Mouse (Mus musculus) heart, postnatal 25 days (tissue): ENCODE data around the gene Zfp275. TPM values are rescaled to one million over a fixed set of nuclear protein-coding genes. Genes with fewer than 3 reads are reported as not detected.
A peak's percentile ranks its signal among the peaks of the same experiment; 100 is the strongest.
"Not testable (repeated sequence)": the region's sequence is repeated elsewhere in the genome, so short reads cannot be mapped to it uniquely, and the experiment has no call there.

ENCODE experiments used
- DNase-seq: peaks from one replicate; pipeline ENCODE4 v3.0.0; 2022; ENCODE audit warnings: low spot score
- intact Hi-C: fragments of 180-260 bp; cut with DNase I; formaldehyde crosslinking; loops from one replicate; pipeline ENCODE4 v1.15.1; 2025
- total RNA-seq, 2 experiments: library from RNA; stranded (reverse); gene quantifications; 2 replicates each; pipeline ENCODE4 v1.2.3; 2021

Zfp275 gene
- 1 to 10 TPM; 4.4 to 5.2 TPM for total RNA-seq

- intact Hi-C loops: no loop called here
- peak; percentile 76 for DNase-seq
Measured at GRCm38 (mm10) chrX:73342483-73342895, at the start of gene Zfp275. Gene Zfp275 (plus strand): TSS chrX:73342621.

GRCm38 (mm10) chrX:73292876-73293275, 49.5 kb upstream of the Zfp275 start, which contains the start of the genes Xlr5a and Xlr5c:
Gene Xlr5a (minus strand): TSS chrX:73292976.
Gene Xlr5c (minus strand): TSS chrX:73292976.
- DNase-seq, intact Hi-C loops: not testable (repeated sequence)

DNA sequence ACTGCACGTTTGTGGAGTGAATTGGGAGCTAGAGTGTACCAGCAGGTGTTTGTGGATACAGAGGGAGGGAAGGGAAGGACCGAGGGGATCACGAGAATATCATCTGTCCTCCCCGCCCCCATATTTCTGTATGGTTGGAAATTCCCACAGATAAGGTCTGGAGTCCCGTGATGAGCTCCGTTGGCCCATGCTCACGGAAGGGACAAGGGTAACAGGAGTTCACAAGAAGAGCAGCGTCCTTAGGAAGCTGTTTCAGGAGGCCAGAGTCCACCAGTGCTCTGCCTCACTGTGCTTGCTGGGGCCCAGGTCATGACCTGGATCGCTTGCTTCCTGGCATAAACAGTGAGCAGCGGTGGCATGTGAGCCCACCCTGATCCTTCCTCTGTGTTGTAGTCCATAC, 46.7 kb upstream of the Zfp275 start:
- DNase-seq, intact Hi-C loops: not testable (repeated sequence)

- DNase-seq: no peak
- intact Hi-C loops: loop anchor here (5.0 kb wide), 2 partner anchors 110 to 180 kb away; no protein-coding TSS in a partner anchor
Measured at GRCm38 (mm10) chrX:73312522-73312921, 29.9 kb upstream of the Zfp275 start.

DNA sequence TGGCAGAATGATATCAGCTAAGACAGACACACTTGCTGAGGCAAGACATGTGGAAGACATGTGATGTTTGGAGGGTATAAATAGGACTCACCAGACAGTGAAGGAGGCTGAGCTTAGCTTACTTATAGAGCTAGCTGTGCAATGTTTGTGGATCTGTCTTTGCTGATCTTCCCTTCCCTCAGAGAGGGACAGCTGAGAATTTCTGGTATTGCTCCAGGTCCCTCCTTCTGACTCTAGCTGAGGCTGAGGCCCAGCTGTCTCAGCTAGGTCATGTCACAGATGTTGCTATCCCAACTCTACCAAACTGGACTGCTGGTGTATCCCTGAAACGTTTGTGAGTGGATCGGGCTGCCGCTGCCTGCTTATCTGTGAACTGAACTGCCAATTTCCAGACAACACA, 21.4 kb upstream of the Zfp275 start:
- DNase-seq: no peak
- intact Hi-C loops: no loop called here

- DNase-seq: no peak
- intact Hi-C loops: no loop called here
Measured at GRCm38 (mm10) chrX:73327215-73327614, 15.2 kb upstream of the Zfp275 start.

DNA sequence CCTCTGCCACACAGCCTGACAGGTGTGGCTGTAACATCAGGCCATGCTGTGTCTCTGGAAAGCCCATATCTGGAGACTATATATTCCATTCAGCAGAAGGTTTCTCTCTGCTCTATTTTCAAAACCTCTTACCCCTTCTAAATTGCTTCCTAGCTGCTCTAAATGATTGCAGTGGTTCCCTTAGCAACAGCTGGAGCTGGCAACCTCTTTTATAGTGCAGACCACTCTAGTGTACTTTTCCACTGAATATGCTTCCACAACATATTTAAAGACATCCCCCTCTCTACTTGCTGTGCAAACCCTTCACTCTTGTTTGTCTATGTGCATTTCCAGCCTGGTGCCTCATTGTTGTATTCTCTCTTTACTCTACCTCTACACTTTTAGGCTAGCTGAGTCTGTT, 8.9 kb upstream of the Zfp275 start:
- no peak for DNase-seq
- intact Hi-C loops: no loop called here

GRCm38 (mm10) chrX:73336740-73337139, 5.7 kb upstream of the Zfp275 start, which contains the start of gene Gm45015:
Gene Gm45015 (minus strand): TSS chrX:73336840.
- intact Hi-C loops: no loop called here
- no peak for DNase-seq

DNA sequence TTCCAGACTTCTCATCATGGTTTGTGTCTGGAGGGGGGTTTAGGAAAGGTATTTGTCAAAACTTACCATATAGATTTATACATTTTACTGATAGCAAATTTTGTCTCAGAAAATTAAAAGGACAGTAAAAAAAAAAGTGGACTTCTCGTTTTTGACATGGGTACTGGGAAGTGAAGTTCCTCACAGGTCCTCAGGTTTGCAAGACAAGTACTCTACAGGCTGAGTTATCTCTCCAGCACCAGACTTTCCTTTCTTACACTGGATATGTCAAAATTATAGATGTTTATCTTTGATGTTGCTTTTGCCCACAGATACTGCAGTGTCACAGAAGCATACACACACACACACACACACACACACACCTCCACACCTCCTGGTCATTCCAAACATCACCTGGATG, 948 bp upstream of the Zfp275 start:
- no peak for DNase-seq
- intact Hi-C loops: no loop called here

- DNase-seq: no peak
- intact Hi-C loops: no loop called here
Measured at GRCm38 (mm10) chrX:73342068-73342467, 353 bp upstream of the Zfp275 start.

DNA sequence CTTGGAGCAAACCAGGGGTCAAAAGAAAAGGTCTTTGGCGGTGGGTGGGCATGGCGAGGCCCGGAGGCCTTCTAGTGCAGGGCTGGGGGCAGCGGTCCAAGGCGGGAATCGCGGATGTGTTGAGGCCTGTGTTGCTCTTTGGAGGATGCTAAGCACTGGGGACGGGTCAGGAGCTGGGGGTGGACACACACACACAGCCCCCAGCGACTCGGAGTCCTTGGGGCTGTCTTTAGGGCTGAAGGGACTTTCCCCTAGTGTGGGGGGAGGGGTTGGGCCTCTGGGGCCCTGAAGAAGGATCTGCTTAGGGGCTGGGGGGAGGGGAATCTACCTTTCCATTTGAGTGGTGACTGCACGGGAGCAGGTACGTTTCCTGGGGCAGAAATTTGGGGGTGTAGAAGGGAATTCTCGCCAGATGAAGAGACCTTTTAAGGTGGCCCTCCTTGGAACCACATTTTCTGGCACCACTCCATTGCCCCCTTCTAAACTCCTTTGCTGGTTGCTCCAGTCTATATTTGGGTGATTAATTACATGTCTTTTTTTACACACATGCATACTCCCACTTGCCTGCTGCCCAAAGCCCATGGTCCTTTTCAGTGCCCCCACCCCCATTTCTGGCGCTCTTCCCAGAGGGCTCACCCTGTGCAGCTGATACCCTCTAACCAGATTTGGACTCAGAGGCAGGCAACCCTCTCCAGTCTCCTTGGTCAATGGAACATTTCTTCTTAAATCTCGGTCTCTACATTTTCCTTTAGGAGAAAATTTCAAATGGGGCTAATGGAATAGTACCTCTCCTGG, 717 bp downstream of the Zfp275 start:
- no peak for DNase-seq
- intact Hi-C loops: no loop called here

DNA sequence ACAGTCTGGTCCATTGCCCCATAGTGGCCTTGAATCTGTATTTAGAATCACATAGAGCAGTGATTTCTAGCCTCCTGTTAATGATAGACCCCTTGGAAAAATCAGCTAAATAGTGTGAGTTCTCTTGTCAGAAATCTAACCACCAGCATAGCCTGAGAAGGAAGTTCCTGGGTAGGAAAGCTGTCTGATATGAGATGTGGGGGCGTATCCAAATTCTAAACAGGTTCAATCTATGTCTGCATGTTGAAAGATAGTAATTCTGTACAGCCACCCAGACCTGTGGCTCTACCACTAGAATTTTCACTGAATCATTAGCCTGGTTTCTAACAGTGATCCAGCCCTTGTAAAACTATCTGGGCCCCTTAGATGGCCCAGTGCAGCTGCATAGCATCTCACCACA, 1.4 kb downstream of the Zfp275 start:
- no peak for DNase-seq
- intact Hi-C loops: no loop called here

- no peak for DNase-seq
- intact Hi-C loops: no loop called here
Measured at GRCm38 (mm10) chrX:73344346-73344745, 1.9 kb downstream of the Zfp275 start.

DNA sequence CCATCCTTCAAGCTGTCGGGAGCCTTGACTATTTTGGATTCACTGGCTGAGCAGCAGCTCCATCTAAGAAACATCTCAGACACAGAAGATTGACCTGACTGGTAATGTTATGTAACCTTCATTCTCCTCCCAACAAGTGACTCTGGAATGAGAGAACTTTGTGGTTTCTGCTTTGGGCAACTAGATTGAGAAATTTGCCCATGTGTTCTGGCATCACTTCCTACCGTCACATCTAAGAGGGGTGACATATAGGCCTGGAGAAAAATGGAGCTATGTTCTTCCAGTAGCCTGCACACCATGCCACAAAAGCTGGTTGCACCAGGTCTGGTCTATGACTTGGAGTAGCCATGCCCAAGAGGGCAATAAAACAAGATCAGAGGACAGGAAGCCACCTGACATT, 13.7 kb downstream of the Zfp275 start:
- intact Hi-C loops: no loop called here
- no peak for DNase-seq

DNA sequence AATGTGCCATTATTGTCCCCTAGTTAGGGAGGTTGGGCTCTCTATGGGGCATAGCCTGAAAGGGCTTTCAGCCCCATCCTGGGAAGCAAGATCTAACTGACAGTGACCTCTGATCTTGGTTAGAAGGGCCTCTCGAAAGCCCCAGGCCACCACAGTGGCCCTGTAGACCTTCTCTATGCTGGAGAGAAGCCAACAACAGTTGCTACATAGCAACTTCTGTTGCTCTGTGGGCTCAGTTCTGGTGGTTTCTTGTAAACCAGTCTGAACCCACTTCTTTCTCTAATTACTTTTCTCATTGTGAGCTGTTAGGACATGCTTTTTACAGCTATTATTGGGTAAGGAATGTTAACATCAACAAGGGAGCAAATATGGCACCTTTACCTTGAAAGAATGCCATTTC, 14.3 kb downstream of the Zfp275 start:
- no peak for DNase-seq
- intact Hi-C loops: no loop called here

DNA sequence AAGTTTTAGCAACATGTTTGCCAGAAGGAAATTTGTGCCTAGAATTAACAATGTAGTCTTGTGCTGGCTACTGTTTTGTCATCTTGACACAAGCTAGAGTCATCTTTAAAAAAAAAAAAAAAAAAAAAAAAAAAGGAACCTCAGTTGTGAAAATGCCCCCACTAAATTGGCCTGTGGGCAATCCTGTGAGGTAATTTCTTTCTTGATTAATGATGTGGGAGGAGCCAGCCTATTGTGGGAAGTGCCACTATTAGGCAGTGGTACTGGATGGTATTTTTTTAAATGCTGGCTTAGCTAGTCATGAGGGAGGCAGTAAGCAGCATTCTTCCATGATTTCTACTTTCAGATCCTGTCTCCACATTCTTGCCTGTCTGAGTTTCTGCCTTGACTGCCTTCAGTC, 20.9 kb downstream of the Zfp275 start:
- no peak for DNase-seq
- intact Hi-C loops: no loop called here

- intact Hi-C loops: no loop called here
- no peak for DNase-seq
Measured at GRCm38 (mm10) chrX:73384419-73384818, 42.0 kb downstream of the Zfp275 start.

DNA sequence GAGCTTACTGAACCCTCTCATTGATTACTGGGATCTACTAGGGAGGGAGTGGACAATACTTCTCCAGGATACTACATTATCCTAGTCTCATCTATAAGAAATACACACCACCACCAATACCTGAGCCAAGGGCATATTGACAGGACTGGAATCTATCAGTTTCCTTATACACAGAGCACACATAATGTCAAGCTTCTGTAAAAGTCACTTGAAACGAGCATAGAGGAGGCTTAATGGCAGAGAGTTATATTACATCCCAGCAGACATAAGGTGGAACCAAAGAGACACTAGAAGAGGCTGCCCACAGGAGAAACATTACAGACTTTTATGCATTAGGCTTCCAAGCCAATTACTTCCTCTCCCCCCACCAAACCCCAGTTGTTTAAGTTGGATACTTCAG, 42.5 kb downstream of the Zfp275 start:
- intact Hi-C loops: no loop called here
- no peak for DNase-seq

DNA sequence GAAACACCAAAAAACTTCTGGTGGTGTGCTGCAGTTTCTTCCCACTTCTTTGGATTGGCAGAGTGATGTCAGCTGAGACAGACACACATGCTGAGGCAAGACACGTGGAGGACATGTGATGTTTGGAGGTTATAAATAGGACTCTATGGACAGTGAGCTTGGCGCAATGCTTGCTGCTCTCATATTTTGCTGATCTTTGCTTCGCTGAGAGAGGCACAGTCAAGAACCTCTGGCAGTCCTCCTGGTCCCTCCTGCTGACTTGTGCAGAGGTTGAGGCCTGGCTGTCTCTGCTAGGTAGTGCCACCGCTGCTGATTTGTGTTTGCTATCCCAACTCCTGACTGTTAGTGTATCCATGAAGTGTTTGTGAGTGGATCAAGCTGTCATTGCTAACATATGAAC, 49.1 kb downstream of the Zfp275 start:
- DNase-seq: no peak
- intact Hi-C loops: no loop called here

DNA sequence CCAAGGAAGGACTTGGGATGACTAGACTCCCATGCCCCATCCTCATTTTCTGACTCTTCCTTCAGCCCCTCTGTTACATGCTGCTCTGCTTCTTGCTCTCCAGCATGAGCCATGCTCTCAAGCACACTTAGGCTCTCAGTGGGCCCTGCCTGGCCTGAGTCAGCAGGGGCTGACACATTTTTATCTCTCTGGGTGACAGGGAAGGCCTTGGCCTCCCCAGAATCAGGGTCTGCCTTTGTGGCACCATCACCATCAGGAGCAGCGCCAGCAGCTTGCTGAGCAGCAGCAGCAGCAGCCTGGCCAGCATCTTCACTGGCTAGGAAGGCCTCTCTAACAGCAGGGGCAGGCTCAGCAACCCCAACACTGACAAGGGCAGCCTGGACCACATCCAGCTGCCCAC, 54.0 kb downstream of the Zfp275 start:
- no peak for DNase-seq
- intact Hi-C loops: no loop called here

DNA sequence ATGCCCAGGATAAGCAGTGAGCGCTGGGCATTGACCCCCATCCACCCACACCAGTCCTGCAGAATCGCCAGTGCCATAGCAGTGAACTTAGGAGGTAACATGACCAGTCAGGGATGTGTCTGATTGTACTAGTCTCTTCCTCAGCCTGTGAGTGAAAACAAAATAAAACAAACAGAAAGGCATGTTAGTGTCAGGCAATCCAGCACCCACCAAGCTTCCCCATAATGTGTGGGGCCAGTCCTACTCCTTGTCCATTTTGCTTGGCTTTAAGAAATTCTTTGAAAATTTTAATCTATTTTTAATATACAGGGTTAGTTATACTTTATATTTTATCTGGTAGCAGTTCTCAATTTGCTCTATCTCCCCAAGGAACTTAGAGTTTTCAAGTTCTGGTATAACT, 56.2 kb downstream of the Zfp275 start, which contains the start of gene Gm18336:
Gene Gm18336 (minus strand): TSS at position 101 of the 400 bp plus-strand sequence.
- intact Hi-C loops, DNase-seq: not testable (repeated sequence)

- intact Hi-C loops: no loop called here
- DNase-seq: no peak
Measured at GRCm38 (mm10) chrX:73400951-73401350, 58.5 kb downstream of the Zfp275 start.
